Mouse (Mus musculus) ES-Bruce4 (cell line): Measurements from ENCODE around the gene Dnah17. TPM values are rescaled to one million over a fixed set of nuclear protein-coding genes. Genes with fewer than 3 reads are reported as not detected.

Source experiments
- H3K27ac ChIP-seq: 2 replicates; pipeline ENCODE4 v1.5.1; 2012; ENCODE audit warnings: low read length, inconsistent platforms; ENCODE audit not compliant: insufficient read depth
- H3K27me3 ChIP-seq: 2 replicates; pipeline ENCODE4 v1.6.1; 2012; ENCODE audit warnings: mild to moderate bottlenecking, low read length, inconsistent platforms; ENCODE audit not compliant: control insufficient read depth, poor library complexity, insufficient read depth, severe bottlenecking
- H3K36me3 ChIP-seq: 2 replicates; pipeline ENCODE4 v1.6.1; 2012; ENCODE audit warnings: inconsistent platforms, mild to moderate bottlenecking, low read length, moderate library complexity; ENCODE audit not compliant: control insufficient read depth, poor library complexity, insufficient read depth, severe bottlenecking
- H3K4me1 ChIP-seq: one replicate; pipeline ENCODE4 v1.8.1; 2011; ENCODE audit warnings: low read length; ENCODE audit not compliant: control insufficient read depth, insufficient read depth
- H3K4me3 ChIP-seq: 2 replicates; pipeline ENCODE4 v1.5.1; 2011; ENCODE audit warnings: low read depth, mild to moderate bottlenecking, low read length
- H3K9ac ChIP-seq: 2 replicates; pipeline ENCODE4 v1.6.1; 2012; ENCODE audit warnings: low read depth, mild to moderate bottlenecking, inconsistent platforms; ENCODE audit not compliant: poor library complexity, severe bottlenecking
- H3K9me3 ChIP-seq: replicated peaks from 2 replicates; pipeline ENCODE4 v1.6.1; 2012; ENCODE audit warnings: mild to moderate bottlenecking, low read length, inconsistent platforms; ENCODE audit not compliant: control insufficient read depth, poor library complexity, insufficient read depth, severe bottlenecking
- CTCF ChIP-seq: IDR thresholded peaks from one replicate; pipeline ENCODE4 v1.8.1; 2011; ENCODE audit warnings: low read depth, low read length
- EP300 ChIP-seq: IDR thresholded peaks from 2 replicates; pipeline ENCODE4 v1.6.1; 2011; ENCODE audit warnings: low read depth, low read length; ENCODE audit not compliant: insufficient read depth
- POLR2A ChIP-seq: IDR thresholded peaks from one replicate; pipeline ENCODE4 v1.8.1; 2011; ENCODE audit warnings: low read length; ENCODE audit not compliant: insufficient read depth
- polyA plus RNA-seq: library from polyadenylated mRNA; stranded (reverse); fragments of >200 nt; gene quantifications from 2 replicates; pipeline ENCODE4 v1.2.4, GENCODE M21; 2011; ENCODE audit warnings: low read depth; ENCODE audit not compliant: missing spikeins, insufficient read depth, insufficient read length

The Dnah17 gene
- polyA plus RNA-seq, 1 experiment = 0.49 TPM

- no peaks in the 10 kb centered on the region for H3K9me3 ChIP-seq
- no peak overlapping the region for H3K9ac ChIP-seq
- H3K27me3 ChIP-seq = no peaks in the 10 kb centered on the region
- no peak for TF ChIP-seq POLR2A
- no peak for TF ChIP-seq CTCF
- no peak for TF ChIP-seq EP300
- H3K4me1 ChIP-seq = peaks cover 32% of the 10 kb centered on the region
- H3K27ac ChIP-seq = peak overlapping the region; percentile 93
- H3K4me3 ChIP-seq = no peak overlapping the region
- H3K36me3 ChIP-seq = peaks cover 28% of the 10 kb centered on the region
Observed at GRCm38 (mm10) chr11:118008144-118008805, 122.2 kb downstream of the Dnah17 start.

GRCm38 (mm10) chr11:118007460-118008143, 122.8 kb downstream of the Dnah17 start:
- TF ChIP-seq CTCF = no peak
- peak; percentile 95 for TF ChIP-seq EP300
- TF ChIP-seq POLR2A = no peak
- H3K4me3 ChIP-seq = peak overlapping the region; percentile 37
- peaks cover 32% of the 10 kb centered on the region for H3K4me1 ChIP-seq
- H3K36me3 ChIP-seq = peaks cover 33% of the 10 kb centered on the region
- peak overlapping the region; percentile 5; the same call in 1 of the 2 replicates for H3K9ac ChIP-seq
- peak overlapping the region; percentile 93 for H3K27ac ChIP-seq
- H3K27me3 ChIP-seq = no peaks in the 10 kb centered on the region
- H3K9me3 ChIP-seq = no peaks in the 10 kb centered on the region

- H3K36me3 ChIP-seq = peaks cover 50% of the 10 kb centered on the region
- no peak overlapping the region for H3K4me3 ChIP-seq
- no peak for TF ChIP-seq POLR2A
- no peak for TF ChIP-seq CTCF
- TF ChIP-seq EP300 = no peak
- H3K27ac ChIP-seq = no peak overlapping the region
- H3K27me3 ChIP-seq = no peaks in the 10 kb centered on the region
- no peak overlapping the region for H3K9ac ChIP-seq
- H3K4me1 ChIP-seq = peaks cover 10% of the 10 kb centered on the region
- no peaks in the 10 kb centered on the region for H3K9me3 ChIP-seq
Observed at GRCm38 (mm10) chr11:118004217-118004616, 126.2 kb downstream of the Dnah17 start.

- H3K27ac ChIP-seq = no peak overlapping the region
- peaks cover 9% of the 10 kb centered on the region for H3K4me1 ChIP-seq
- TF ChIP-seq EP300 (no peak), POLR2A (no peak), CTCF (no peak)
- H3K36me3 ChIP-seq = peaks cover 50% of the 10 kb centered on the region
- no peaks in the 10 kb centered on the region for H3K9me3 ChIP-seq
- no peaks in the 10 kb centered on the region for H3K27me3 ChIP-seq
- H3K9ac ChIP-seq = no peak overlapping the region
- no peak overlapping the region for H3K4me3 ChIP-seq
Observed at GRCm38 (mm10) chr11:118003718-118004117, 126.7 kb downstream of the Dnah17 start.

GRCm38 (mm10) chr11:118003176-118003575, 127.3 kb downstream of the Dnah17 start:
- H3K9me3 ChIP-seq = no peaks in the 10 kb centered on the region
- H3K27me3 ChIP-seq = no peaks in the 10 kb centered on the region
- H3K4me3 ChIP-seq = no peak overlapping the region
- H3K9ac ChIP-seq = no peak overlapping the region
- H3K36me3 ChIP-seq = peaks cover 50% of the 10 kb centered on the region
- H3K27ac ChIP-seq = no peak overlapping the region
- TF ChIP-seq POLR2A = no peak
- TF ChIP-seq CTCF = no peak
- TF ChIP-seq EP300 = no peak
- H3K4me1 ChIP-seq = peaks cover 7% of the 10 kb centered on the region
